Mouse (Mus musculus): ENCODE data around the gene Gm2163.
"Not testable (repeated sequence)": the region's sequence is repeated elsewhere in the genome, so short reads cannot be mapped to it uniquely, and the experiment has no call there.

Gene Gm2163

GRCm38 (mm10) chr4:42466452-42466851 is at the start of gene Gm2163:
Gm2163 (plus strand) TSS chr4:42466752.
- DNase-seq = not testable (repeated sequence)

- not testable (repeated sequence) for DNase-seq
Measured at GRCm38 (mm10) chr4:42439078-42439477, 27.5 kb upstream of the Gm2163 start, which contains the start of gene Gm21586. Gm21586 (plus strand) TSS chr4:42439378.

- DNase-seq = not testable (repeated sequence)
Measured at GRCm38 (mm10) chr4:42528075-42528474, 61.5 kb downstream of the Gm2163 start, which contains the start of gene Fam205a2. Fam205a2 (minus strand) TSS chr4:42528175.

GRCm38 (mm10) chr4:42611895-42612294 is 145.3 kb downstream of the Gm2163 start, which contains the start of gene Gm10591:
Gm10591 (plus strand) TSS chr4:42612195.
- DNase-seq = not testable (repeated sequence)

- DNase-seq = not testable (repeated sequence)
Measured at GRCm38 (mm10) chr4:42629419-42629818, 162.9 kb downstream of the Gm2163 start, which contains the start of gene Gm2564. Gm2564 (plus strand) TSS chr4:42629719.
